Mouse (Mus musculus): ENCODE measurements at regions not wholly inside any gene's neighbourhood (a gene's known extent, or its start where the extent isn't known, plus 50 kb on each side); places are given as distances from the start of the nearest gene placed in this dataset.
"Not testable (repeated sequence)": the region's sequence is repeated elsewhere in the genome, so short reads cannot be mapped to it uniquely, and the experiment has no call there.

- WGBS: 65% methylated on average over 5 of the region's 5 CpGs
- H3K27ac ChIP-seq (replicated peaks): no peak overlapping the region
- H3K4me2 ChIP-seq (replicated peaks): no peak overlapping the region
- no peaks in the 10 kb centered on the region for H3K27me3 ChIP-seq
- no peaks in the 10 kb centered on the region for H3K9me3 ChIP-seq
- no peaks in the 10 kb centered on the region for H3K4me1 ChIP-seq
- no peaks in the 10 kb centered on the region for H3K36me3 ChIP-seq
- no peak overlapping the region for H3K9ac ChIP-seq (replicated peaks)
- H3K4me3 ChIP-seq: no peak overlapping the region
- no peak for ATAC-seq (replicated peaks)
Measured at GRCm38 (mm10) chr17:42956588-42956987, 59.8 kb upstream of the Tnfrsf21 start.

- H3K9ac ChIP-seq (replicated peaks): no peak overlapping the region
- H3K4me2 ChIP-seq (replicated peaks): no peak overlapping the region
- no peaks in the 10 kb centered on the region for H3K27me3 ChIP-seq
- H3K4me3 ChIP-seq: no peak overlapping the region
- no peaks in the 10 kb centered on the region for H3K36me3 ChIP-seq
- WGBS: 67% methylated on average over 2 of the region's 2 CpGs
- no peak for ATAC-seq (replicated peaks)
- no peaks in the 10 kb centered on the region for H3K9me3 ChIP-seq
- H3K27ac ChIP-seq (replicated peaks): no peak overlapping the region
- H3K4me1 ChIP-seq: no peaks in the 10 kb centered on the region
Measured at GRCm38 (mm10) chr17:42954722-42955121, 61.6 kb upstream of the Tnfrsf21 start.

DNA sequence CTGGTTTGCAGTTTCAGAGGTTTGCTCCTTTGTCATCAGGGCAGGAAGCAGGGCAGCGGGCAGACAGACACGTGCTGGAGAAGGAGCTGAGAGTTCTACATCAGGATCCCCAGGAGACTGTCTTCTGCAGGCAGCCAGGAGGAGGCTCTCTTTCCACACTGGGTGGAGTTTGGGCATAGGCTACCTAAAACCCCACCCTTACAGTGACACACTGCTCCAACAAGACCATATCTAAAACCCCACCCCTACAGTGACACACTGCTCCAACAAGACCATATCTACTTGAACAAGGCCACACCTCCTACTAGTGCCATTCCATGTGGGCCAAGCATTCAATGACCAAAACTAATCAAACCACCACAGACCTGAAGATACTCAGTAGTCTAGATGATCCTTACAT is 68.0 kb upstream of the Cd2ap start:
- H3K4me1 ChIP-seq: 0 out of 2 replicates have a peak, but pooled peaks cover 2% of the 10 kb centered on the region
- no peak overlapping the region for H3K27ac ChIP-seq (replicated peaks)
- H3K9me3 ChIP-seq: no peaks in the 10 kb centered on the region
- no peak for ATAC-seq (replicated peaks)
- no peaks in the 10 kb centered on the region for H3K27me3 ChIP-seq
- H3K9ac ChIP-seq (replicated peaks): no peak overlapping the region
- H3K36me3 ChIP-seq: no peaks in the 10 kb centered on the region
- H3K4me3 ChIP-seq: no peak overlapping the region
- H3K4me2 ChIP-seq (replicated peaks): no peak overlapping the region
- WGBS: 81% methylated on average over 2 of the region's 2 CpGs

GRCm38 (mm10) chr17:42943272-42943696 is 66.8 kb upstream of the Cd2ap start:
- Histone ChIP-seq H3K27ac (replicated peaks) (no peak overlapping the region), H3K9ac (replicated peaks) (no peak overlapping the region), H3K4me1 (0 out of 2 replicates have a peak, but pooled peaks cover 2% of the 10 kb centered on the region), H3K4me2 (replicated peaks) (no peak overlapping the region; the same call in 1 of the 2 replicates), H3K4me3 (no peak overlapping the region), H3K27me3 (no peaks in the 10 kb centered on the region), H3K36me3 (no peaks in the 10 kb centered on the region), H3K9me3 (no peaks in the 10 kb centered on the region)
- peak; percentile 90 for ATAC-seq (replicated peaks)
- 10% methylated on average over 9 of the region's 9 CpGs for WGBS

GRCm38 (mm10) chr17:42939476-42939875 is 63.0 kb upstream of the Cd2ap start:
- Histone ChIP-seq H3K27ac (replicated peaks) (no peak overlapping the region), H3K4me3 (no peak overlapping the region), H3K4me1 (0 out of 2 replicates have a peak, but pooled peaks cover 2% of the 10 kb centered on the region), H3K9ac (replicated peaks) (no peak overlapping the region), H3K4me2 (replicated peaks) (no peak overlapping the region), H3K27me3 (no peaks in the 10 kb centered on the region), H3K36me3 (no peaks in the 10 kb centered on the region), H3K9me3 (no peaks in the 10 kb centered on the region)
- no peak for ATAC-seq (replicated peaks)
- WGBS: 89% methylated on average over 7 of the region's 7 CpGs

- Histone ChIP-seq H3K36me3 (no peaks in the 10 kb centered on the region), H3K4me1 (0 out of 2 replicates have a peak, but pooled peaks cover 2% of the 10 kb centered on the region), H3K4me3 (no peak overlapping the region), H3K4me2 (replicated peaks) (no peak overlapping the region), H3K27me3 (no peaks in the 10 kb centered on the region), H3K9me3 (no peaks in the 10 kb centered on the region), H3K9ac (replicated peaks) (no peak overlapping the region), H3K27ac (replicated peaks) (no peak overlapping the region)
- WGBS: 76% methylated on average over 1 of the region's 1 CpGs
- no peak for ATAC-seq (replicated peaks)
Measured at GRCm38 (mm10) chr17:42938579-42938978, 62.1 kb upstream of the Cd2ap start.

GRCm38 (mm10) chr17:42937480-42937879 is 61.0 kb upstream of the Cd2ap start:
- not testable (repeated sequence) for H3K27ac ChIP-seq (replicated peaks); H3K4me2 ChIP-seq (replicated peaks); ATAC-seq (replicated peaks); H3K9ac ChIP-seq (replicated peaks); H3K36me3 ChIP-seq; H3K4me3 ChIP-seq; H3K4me1 ChIP-seq; H3K9me3 ChIP-seq; H3K27me3 ChIP-seq
- 94% methylated on average over 3 of the region's 3 CpGs for WGBS

GRCm38 (mm10) chr17:42934068-42934467 is 57.6 kb upstream of the Cd2ap start:
- 63% methylated on average over 3 of the region's 3 CpGs for WGBS
- H3K9me3 ChIP-seq: no peaks in the 10 kb centered on the region
- no peak overlapping the region for H3K4me2 ChIP-seq (replicated peaks)
- no peaks in the 10 kb centered on the region for H3K27me3 ChIP-seq
- no peak for ATAC-seq (replicated peaks)
- no peak overlapping the region for H3K4me3 ChIP-seq
- H3K9ac ChIP-seq (replicated peaks): no peak overlapping the region
- H3K4me1 ChIP-seq: no peaks in the 10 kb centered on the region
- no peaks in the 10 kb centered on the region for H3K36me3 ChIP-seq
- H3K27ac ChIP-seq (replicated peaks): no peak overlapping the region

DNA sequence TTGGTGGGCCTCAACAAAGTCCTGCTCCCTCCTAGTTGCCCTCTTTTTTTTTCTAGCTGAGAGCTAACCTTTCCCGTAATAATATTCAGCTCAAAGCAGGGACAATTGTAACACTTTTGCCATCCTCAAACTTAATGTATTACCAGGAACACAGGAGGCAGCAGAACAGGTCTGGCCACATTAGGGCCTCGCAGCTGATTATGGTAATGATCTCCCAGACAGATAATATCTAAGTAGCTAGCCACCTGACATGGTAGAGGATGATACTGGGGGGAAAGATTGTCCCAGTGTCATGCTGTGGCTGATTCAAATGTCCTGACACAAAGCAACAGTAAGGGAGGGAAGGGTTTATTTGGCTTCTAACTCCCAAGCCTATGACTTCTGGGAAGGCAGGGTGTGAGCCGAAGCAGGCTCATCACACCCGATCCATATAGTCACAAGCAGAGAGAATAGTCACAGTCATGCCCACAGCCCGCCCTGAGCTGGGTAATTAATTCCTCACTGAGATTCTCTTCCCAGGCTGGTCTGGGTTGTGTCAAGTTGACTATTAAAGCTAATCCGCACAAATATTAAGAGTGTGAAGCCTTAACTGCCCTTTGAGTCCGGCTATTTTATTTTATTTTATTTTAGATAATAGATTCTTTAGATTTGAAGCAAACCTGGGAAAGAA is 57.0 kb upstream of the Cd2ap start:
- no peaks in the 10 kb centered on the region for H3K36me3 ChIP-seq
- WGBS: 75% methylated on average over 7 of the region's 7 CpGs
- ATAC-seq (replicated peaks): no peak

DNA sequence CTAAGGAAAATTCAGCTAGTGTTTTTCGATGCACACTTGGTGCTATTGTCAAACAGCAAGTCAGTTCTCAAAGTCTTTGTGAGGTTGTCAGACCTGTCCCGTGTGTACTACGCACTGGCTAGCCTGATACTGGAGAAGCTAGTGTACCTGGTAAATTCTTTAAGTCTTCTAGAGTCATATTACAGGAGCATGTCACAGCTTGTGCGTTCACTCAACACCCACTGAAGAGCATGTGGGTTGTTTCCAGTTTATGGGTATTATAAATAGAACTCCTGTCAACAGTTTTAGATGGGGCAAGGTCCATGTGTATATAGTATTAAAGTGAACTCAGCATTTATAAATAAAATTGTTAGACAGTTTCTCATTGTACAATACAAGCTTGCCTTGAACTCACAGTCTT is 50.9 kb upstream of the Cd2ap start:
- ATAC-seq (replicated peaks): no peak
- Histone ChIP-seq H3K36me3 (no peaks in the 10 kb centered on the region), H3K27me3 (no peaks in the 10 kb centered on the region), H3K4me1 (no peaks in the 10 kb centered on the region), H3K9me3 (no peaks in the 10 kb centered on the region), H3K4me2 (replicated peaks) (no peak overlapping the region), H3K27ac (replicated peaks) (no peak overlapping the region), H3K9ac (replicated peaks) (no peak overlapping the region), H3K4me3 (no peak overlapping the region)
- WGBS: 93% methylated on average over 4 of the region's 4 CpGs

More for the DNA sequence above, 57.0 kb upstream of the Cd2ap start:
- Histone ChIP-seq H3K4me2 (replicated peaks) (no peak overlapping the region), H3K27me3 (no peaks in the 10 kb centered on the region), H3K4me1 (no peaks in the 10 kb centered on the region), H3K27ac (replicated peaks) (no peak overlapping the region), H3K9me3 (no peaks in the 10 kb centered on the region), H3K9ac (replicated peaks) (no peak overlapping the region), H3K4me3 (no peak overlapping the region)

Data from forebrain, embryonic 15.5 days (tissue).